Mouse (Mus musculus): Measurements from ENCODE around the gene Phactr1. TPM values are rescaled to one million over a fixed set of nuclear protein-coding genes. Genes with fewer than 3 reads are reported as not detected.

Gene Phactr1
- polyA plus RNA-seq, 2 experiments = 3.6 to 6.7 TPM

GRCm38 (mm10) chr13:42818378-42818777, 138.0 kb downstream of the Phactr1 start:
- no peak overlapping the region for H3K27ac ChIP-seq (replicated peaks; ENCODE audit: low read depth, low read length)
- H3K9ac ChIP-seq (ENCODE audit: low read depth, low read length, severe bottlenecking) = no peak overlapping the region
- H3K4me3 ChIP-seq (replicated peaks; ENCODE audit: low read length) = no peak overlapping the region
- no peaks in the 10 kb centered on the region for H3K27me3 ChIP-seq (ENCODE audit: control insufficient read depth, insufficient read depth, low read length)
- ATAC-seq (ENCODE audit: low FRiP score, low read depth) = no peak
- peak; percentile 48 for DNase-seq (ENCODE audit: low spot score)
- H3K4me2 ChIP-seq (replicated peaks; ENCODE audit: low read depth, low read length, severe bottlenecking) = no peak overlapping the region
- 43% methylated on average over 10 of the region's 10 CpGs for WGBS
- no peaks in the 10 kb centered on the region for H3K4me1 ChIP-seq (ENCODE audit: control insufficient read depth, insufficient read depth, low read length)
- no peaks in the 10 kb centered on the region; the same call in 1 of the 2 replicates for H3K9me3 ChIP-seq (ENCODE audit: control insufficient read depth, low read length)
- no peaks in the 10 kb centered on the region for H3K36me3 ChIP-seq (ENCODE audit: control insufficient read depth, insufficient read depth, low read length)
- no peak for TF ChIP-seq POLR2A (IDR thresholded peaks at IDR 0.05; ENCODE audit: borderline replicate concordance, extremely low read depth, insufficient read depth, insufficient read length)

- Histone ChIP-seq H3K4me1 (ENCODE audit: control insufficient read depth, insufficient read depth, low read length) (no peaks in the 10 kb centered on the region), H3K9me3 (ENCODE audit: control insufficient read depth, low read length) (no peaks in the 10 kb centered on the region; the same call in 1 of the 2 replicates), H3K4me3 (replicated peaks; ENCODE audit: low read length) (no peak overlapping the region), H3K9ac (ENCODE audit: low read depth, low read length, severe bottlenecking) (no peak overlapping the region), H3K4me2 (replicated peaks; ENCODE audit: low read depth, low read length, severe bottlenecking) (no peak overlapping the region), H3K36me3 (ENCODE audit: control insufficient read depth, insufficient read depth, low read length) (no peaks in the 10 kb centered on the region), H3K27ac (replicated peaks; ENCODE audit: low read depth, low read length) (no peak overlapping the region), H3K27me3 (ENCODE audit: control insufficient read depth, insufficient read depth, low read length) (no peaks in the 10 kb centered on the region)
- no peak for TF ChIP-seq POLR2A (IDR thresholded peaks at IDR 0.05; ENCODE audit: borderline replicate concordance, extremely low read depth, insufficient read depth, insufficient read length)
- DNase-seq (ENCODE audit: low spot score) = no peak
- 80% methylated on average over 9 of the region's 9 CpGs for WGBS
- ATAC-seq (ENCODE audit: low FRiP score, low read depth) = no peak
Observed at GRCm38 (mm10) chr13:42820513-42820912, 140.1 kb downstream of the Phactr1 start.

- WGBS = 77% methylated on average over 15 of the region's 15 CpGs
- ATAC-seq (ENCODE audit: low FRiP score, low read depth) (no peak), DNase-seq (ENCODE audit: low spot score) (no peak)
- Histone ChIP-seq H3K4me3 (replicated peaks; ENCODE audit: low read length) (no peak overlapping the region), H3K9ac (ENCODE audit: low read depth, low read length, severe bottlenecking) (no peak overlapping the region), H3K9me3 (ENCODE audit: control insufficient read depth, low read length) (no peaks in the 10 kb centered on the region; the same call in 1 of the 2 replicates), H3K4me1 (ENCODE audit: control insufficient read depth, insufficient read depth, low read length) (no peaks in the 10 kb centered on the region), H3K36me3 (ENCODE audit: control insufficient read depth, insufficient read depth, low read length) (no peaks in the 10 kb centered on the region), H3K27ac (replicated peaks; ENCODE audit: low read depth, low read length) (no peak overlapping the region), H3K27me3 (ENCODE audit: control insufficient read depth, insufficient read depth, low read length) (no peaks in the 10 kb centered on the region), H3K4me2 (replicated peaks; ENCODE audit: low read depth, low read length, severe bottlenecking) (no peak overlapping the region)
- no peak for TF ChIP-seq POLR2A (IDR thresholded peaks at IDR 0.05; ENCODE audit: borderline replicate concordance, extremely low read depth, insufficient read depth, insufficient read length)
Observed at GRCm38 (mm10) chr13:42821426-42822106, 141.1 kb downstream of the Phactr1 start.

- Histone ChIP-seq H3K4me1 (ENCODE audit: control insufficient read depth, insufficient read depth, low read length) (no peaks in the 10 kb centered on the region), H3K27ac (replicated peaks; ENCODE audit: low read depth, low read length) (no peak overlapping the region), H3K9ac (ENCODE audit: low read depth, low read length, severe bottlenecking) (no peak overlapping the region), H3K9me3 (ENCODE audit: control insufficient read depth, low read length) (no peaks in the 10 kb centered on the region), H3K27me3 (ENCODE audit: control insufficient read depth, insufficient read depth, low read length) (no peaks in the 10 kb centered on the region), H3K4me2 (replicated peaks; ENCODE audit: low read depth, low read length, severe bottlenecking) (no peak overlapping the region), H3K36me3 (ENCODE audit: control insufficient read depth, insufficient read depth, low read length) (no peaks in the 10 kb centered on the region), H3K4me3 (replicated peaks; ENCODE audit: low read length) (no peak overlapping the region)
- 18% methylated on average over 10 of the region's 10 CpGs for WGBS
- no peak for TF ChIP-seq POLR2A (IDR thresholded peaks at IDR 0.05; ENCODE audit: borderline replicate concordance, extremely low read depth, insufficient read depth, insufficient read length)
- DNase-seq (ENCODE audit: low spot score) = peak; percentile 74
- ATAC-seq (ENCODE audit: low FRiP score, low read depth) = peak; percentile 34; the same call in 1 of the 2 replicates
Observed at GRCm38 (mm10) chr13:42822545-42822944, 142.1 kb downstream of the Phactr1 start.

- no peak overlapping the region for H3K27ac ChIP-seq (replicated peaks; ENCODE audit: low read depth, low read length)
- H3K9me3 ChIP-seq (ENCODE audit: control insufficient read depth, low read length) = no peaks in the 10 kb centered on the region
- H3K36me3 ChIP-seq (ENCODE audit: control insufficient read depth, insufficient read depth, low read length) = no peaks in the 10 kb centered on the region
- no peak for TF ChIP-seq POLR2A (IDR thresholded peaks at IDR 0.05; ENCODE audit: borderline replicate concordance, extremely low read depth, insufficient read depth, insufficient read length)
- ATAC-seq (ENCODE audit: low FRiP score, low read depth) (no peak), DNase-seq (ENCODE audit: low spot score) (no peak)
- H3K27me3 ChIP-seq (ENCODE audit: control insufficient read depth, insufficient read depth, low read length) = no peaks in the 10 kb centered on the region
- no peak overlapping the region for H3K4me3 ChIP-seq (replicated peaks; ENCODE audit: low read length)
- H3K4me1 ChIP-seq (ENCODE audit: control insufficient read depth, insufficient read depth, low read length) = no peaks in the 10 kb centered on the region
- H3K9ac ChIP-seq (ENCODE audit: low read depth, low read length, severe bottlenecking) = no peak overlapping the region
- no peak overlapping the region for H3K4me2 ChIP-seq (replicated peaks; ENCODE audit: low read depth, low read length, severe bottlenecking)
- WGBS = 87% methylated on average over 7 of the region's 7 CpGs
Observed at GRCm38 (mm10) chr13:42823875-42824274, 143.5 kb downstream of the Phactr1 start.
